Mouse (Mus musculus): Measurements from ENCODE around the gene Olfr193. TPM values are rescaled to one million over a fixed set of nuclear protein-coding genes. Genes with fewer than 3 reads are reported as not detected.
"Not testable (repeated sequence)": the region's sequence is repeated elsewhere in the genome, so short reads cannot be mapped to it uniquely, and the experiment has no call there.

The Olfr193 gene
- polyA plus RNA-seq (2014; fragmentation: Nextera tagmentation; extraction: Ambion mirVana): not detected in 2 replicates

GRCm38 (mm10) chr16:59111781-59112180, at the start of gene Olfr193:
TSS of gene Olfr193 (minus strand) at chr16:59111881.
- Histone ChIP-seq H3K27me3 (ENCODE audit: control insufficient read depth, insufficient read depth, low read length) (no peaks in the 10 kb centered on the region), H3K4me2 (ENCODE audit: low read depth, severe bottlenecking) (no peak within 1 kb of the TSS), H3K9ac (ENCODE audit: low read length) (no peak within 1 kb of the TSS), H3K27ac (replicated peaks; ENCODE audit: low read depth, low read length) (no peak within 1 kb of the TSS), H3K36me3 (ENCODE audit: control insufficient read depth, insufficient read depth, low read length) (no peaks in the 10 kb centered on the region), H3K4me3 (ENCODE audit: low read depth, low read length) (no peak within 1 kb of the TSS), H3K9me3 (ENCODE audit: control insufficient read depth, low read length) (no peaks in the 10 kb centered on the region), H3K4me1 (ENCODE audit: control insufficient read depth, insufficient read depth, low read length) (no peaks in the 10 kb centered on the region)
- 82% methylated on average over 1 of the region's 1 CpGs for WGBS
- DNase-seq (ENCODE audit: low spot score) (no peak), ATAC-seq (ENCODE audit: insufficient number of reproducible peaks, low FRiP score, low TSS enrichment, low read depth) (no peak)

DNA sequence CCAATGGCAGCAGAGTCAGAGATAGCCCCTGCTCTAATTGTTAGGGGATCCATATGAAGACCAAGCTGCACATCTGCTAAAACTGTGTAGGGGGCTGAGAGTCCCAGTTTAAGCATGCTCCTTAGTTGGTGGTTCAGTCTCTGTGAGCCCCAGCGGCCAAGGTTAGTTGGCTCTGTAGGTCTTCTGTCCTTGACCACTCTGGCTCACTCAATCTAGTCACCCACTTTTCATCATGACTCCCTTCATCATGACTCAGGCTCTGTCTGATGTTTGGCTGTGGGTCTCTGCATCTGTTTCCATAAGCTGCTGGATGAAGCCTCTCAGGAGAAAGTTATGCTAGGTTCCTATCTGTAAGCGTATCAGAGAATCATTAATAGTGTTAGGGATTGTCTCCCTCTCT, 40.3 kb upstream of the Olfr193 start:
- no peak for ATAC-seq (ENCODE audit: insufficient number of reproducible peaks, low FRiP score, low TSS enrichment, low read depth)
- Histone ChIP-seq H3K36me3 (ENCODE audit: control insufficient read depth, insufficient read depth, low read length) (no peaks in the 10 kb centered on the region), H3K27me3 (ENCODE audit: control insufficient read depth, insufficient read depth, low read length) (no peaks in the 10 kb centered on the region), H3K9me3 (ENCODE audit: control insufficient read depth, low read length) (no peaks in the 10 kb centered on the region), H3K4me3 (ENCODE audit: low read depth, low read length) (no peak overlapping the region), H3K9ac (ENCODE audit: low read length) (no peak overlapping the region), H3K4me1 (ENCODE audit: control insufficient read depth, insufficient read depth, low read length) (no peaks in the 10 kb centered on the region), H3K27ac (replicated peaks; ENCODE audit: low read depth, low read length) (no peak overlapping the region), H3K4me2 (ENCODE audit: low read depth, severe bottlenecking) (no peak overlapping the region)
- 93% methylated on average over 2 of the region's 2 CpGs for WGBS
- DNase-seq (ENCODE audit: low spot score): no peak

DNA sequence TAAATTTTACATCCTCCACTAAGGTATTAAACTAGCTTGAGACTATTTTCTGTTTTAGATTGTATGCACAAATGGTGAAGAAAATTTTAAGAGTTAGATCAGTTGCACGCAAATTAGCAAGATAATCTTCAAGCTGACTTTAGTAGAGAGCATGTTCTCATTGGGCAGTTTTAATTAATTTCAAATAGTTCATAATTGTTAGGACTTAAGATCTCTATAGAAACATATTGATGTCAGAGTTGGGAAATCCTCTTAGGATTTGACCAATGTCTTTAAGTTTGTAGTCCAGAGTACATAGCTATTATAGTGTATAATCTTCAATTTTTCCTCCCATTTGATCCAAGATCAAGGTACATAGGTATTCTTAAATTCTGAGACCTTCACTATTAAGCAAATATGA, 35.1 kb upstream of the Olfr193 start, which contains the start of gene Olfr195:
Olfr195 (plus strand) TSS at position 301 of the 400 bp plus-strand sequence.
- Histone ChIP-seq H3K9ac (ENCODE audit: low read length) (no peak within 1 kb of the TSS), H3K27ac (replicated peaks; ENCODE audit: low read depth, low read length) (no peak within 1 kb of the TSS), H3K4me1 (ENCODE audit: control insufficient read depth, insufficient read depth, low read length) (no peaks in the 10 kb centered on the region), H3K4me2 (ENCODE audit: low read depth, severe bottlenecking) (no peak within 1 kb of the TSS), H3K4me3 (ENCODE audit: low read depth, low read length) (no peak within 1 kb of the TSS), H3K27me3 (ENCODE audit: control insufficient read depth, insufficient read depth, low read length) (no peaks in the 10 kb centered on the region), H3K9me3 (ENCODE audit: control insufficient read depth, low read length) (no peaks in the 10 kb centered on the region), H3K36me3 (ENCODE audit: control insufficient read depth, insufficient read depth, low read length) (no peaks in the 10 kb centered on the region)
- no peak for DNase-seq (ENCODE audit: low spot score)
- 89% methylated on average over 1 of the region's 1 CpGs for WGBS
- no peak for ATAC-seq (ENCODE audit: insufficient number of reproducible peaks, low FRiP score, low TSS enrichment, low read depth)

- Histone ChIP-seq H3K27ac (replicated peaks; ENCODE audit: low read depth, low read length) (no peak overlapping the region), H3K9me3 (ENCODE audit: control insufficient read depth, low read length) (no peaks in the 10 kb centered on the region), H3K4me1 (ENCODE audit: control insufficient read depth, insufficient read depth, low read length) (no peaks in the 10 kb centered on the region), H3K4me2 (ENCODE audit: low read depth, severe bottlenecking) (no peak overlapping the region), H3K4me3 (ENCODE audit: low read depth, low read length) (no peak overlapping the region), H3K36me3 (ENCODE audit: control insufficient read depth, insufficient read depth, low read length) (no peaks in the 10 kb centered on the region), H3K27me3 (ENCODE audit: control insufficient read depth, insufficient read depth, low read length) (no peaks in the 10 kb centered on the region), H3K9ac (ENCODE audit: low read length) (no peak overlapping the region)
- ATAC-seq (ENCODE audit: insufficient number of reproducible peaks, low FRiP score, low TSS enrichment, low read depth): no peak
- DNase-seq (ENCODE audit: low spot score): no peak
Observed at GRCm38 (mm10) chr16:59141105-59141504, 29.4 kb upstream of the Olfr193 start.

DNA sequence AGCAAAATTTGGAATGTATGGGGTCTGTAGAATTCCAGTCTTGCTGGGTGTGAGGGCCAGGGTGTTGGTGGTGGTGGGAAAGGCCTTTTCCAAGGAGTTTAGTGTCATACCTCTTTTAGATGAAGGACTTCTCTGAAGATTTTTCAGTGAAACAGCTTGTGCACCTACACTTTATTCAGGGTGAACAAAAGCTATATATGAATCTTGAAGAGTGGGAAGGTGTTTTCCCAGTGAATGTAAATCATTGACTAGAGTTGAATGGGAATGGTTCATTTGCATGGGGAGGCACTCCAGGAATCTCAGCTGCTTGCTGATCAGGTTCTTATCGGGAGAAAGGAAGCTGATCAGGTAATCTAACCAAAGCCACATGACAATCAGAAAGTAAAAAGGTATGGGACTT, 19.1 kb upstream of the Olfr193 start:
- no peak for ATAC-seq (ENCODE audit: insufficient number of reproducible peaks, low FRiP score, low TSS enrichment, low read depth)
- no peak for DNase-seq (ENCODE audit: low spot score)
- Histone ChIP-seq H3K9me3 (ENCODE audit: control insufficient read depth, low read length) (no peaks in the 10 kb centered on the region), H3K27ac (replicated peaks; ENCODE audit: low read depth, low read length) (no peak overlapping the region), H3K4me1 (ENCODE audit: control insufficient read depth, insufficient read depth, low read length) (no peaks in the 10 kb centered on the region), H3K4me3 (ENCODE audit: low read depth, low read length) (no peak overlapping the region), H3K9ac (ENCODE audit: low read length) (no peak overlapping the region), H3K36me3 (ENCODE audit: control insufficient read depth, insufficient read depth, low read length) (no peaks in the 10 kb centered on the region), H3K4me2 (ENCODE audit: low read depth, severe bottlenecking) (no peak overlapping the region), H3K27me3 (ENCODE audit: control insufficient read depth, insufficient read depth, low read length) (no peaks in the 10 kb centered on the region)
- WGBS: 100% methylated on average over 1 of the region's 1 CpGs

GRCm38 (mm10) chr16:59120969-59121368, 9.3 kb upstream of the Olfr193 start, which contains the start of gene Olfr194:
TSS of gene Olfr194 (minus strand) at chr16:59121069.
- no peak for DNase-seq (ENCODE audit: low spot score)
- Histone ChIP-seq H3K9ac (ENCODE audit: low read length) (no peak within 1 kb of the TSS), H3K4me3 (ENCODE audit: low read depth, low read length) (no peak within 1 kb of the TSS), H3K4me2 (ENCODE audit: low read depth, severe bottlenecking) (no peak within 1 kb of the TSS), H3K4me1 (ENCODE audit: control insufficient read depth, insufficient read depth, low read length) (no peaks in the 10 kb centered on the region), H3K36me3 (ENCODE audit: control insufficient read depth, insufficient read depth, low read length) (no peaks in the 10 kb centered on the region), H3K27ac (replicated peaks; ENCODE audit: low read depth, low read length) (no peak within 1 kb of the TSS), H3K9me3 (ENCODE audit: control insufficient read depth, low read length) (no peaks in the 10 kb centered on the region), H3K27me3 (ENCODE audit: control insufficient read depth, insufficient read depth, low read length) (no peaks in the 10 kb centered on the region)
- no peak for ATAC-seq (ENCODE audit: insufficient number of reproducible peaks, low FRiP score, low TSS enrichment, low read depth)

- ATAC-seq (ENCODE audit: insufficient number of reproducible peaks, low FRiP score, low TSS enrichment, low read depth); H3K27me3 ChIP-seq (ENCODE audit: control insufficient read depth, insufficient read depth, low read length); H3K4me2 ChIP-seq (ENCODE audit: low read depth, severe bottlenecking): not testable (repeated sequence)
Observed at GRCm38 (mm10) chr16:59108522-59108921, 3.2 kb downstream of the Olfr193 start.

DNA sequence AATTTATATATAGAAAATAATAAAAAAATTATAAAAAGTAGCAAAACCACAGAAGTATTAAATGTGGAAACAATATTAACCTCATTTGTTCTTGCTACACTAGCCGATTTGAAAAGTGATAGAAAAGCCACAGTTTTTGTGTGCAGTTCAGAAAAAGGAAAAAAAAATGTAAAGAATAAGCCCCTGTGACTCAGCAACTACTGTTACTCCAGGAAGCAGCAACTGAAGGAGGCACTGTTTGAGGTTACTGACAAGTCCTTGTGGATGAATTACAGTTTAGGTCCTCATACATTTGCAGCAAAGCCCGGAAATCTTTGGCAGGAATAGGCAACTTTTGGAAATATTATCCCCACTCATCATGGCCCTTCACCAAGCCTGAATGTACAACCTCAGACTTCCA, 6.4 kb downstream of the Olfr193 start:
- ATAC-seq (ENCODE audit: insufficient number of reproducible peaks, low FRiP score, low TSS enrichment, low read depth): no peak

More at GRCm38 (mm10) chr16:59108522-59108921, 3.2 kb downstream of the Olfr193 start:
- DNase-seq (ENCODE audit: low spot score); H3K9ac ChIP-seq (ENCODE audit: low read length); H3K36me3 ChIP-seq (ENCODE audit: control insufficient read depth, insufficient read depth, low read length); H3K27ac ChIP-seq (replicated peaks; ENCODE audit: low read depth, low read length); H3K4me1 ChIP-seq (ENCODE audit: control insufficient read depth, insufficient read depth, low read length); H3K4me3 ChIP-seq (ENCODE audit: low read depth, low read length); H3K9me3 ChIP-seq (ENCODE audit: control insufficient read depth, low read length): not testable (repeated sequence)
- WGBS: 72% methylated on average over 5 of the region's 5 CpGs

GRCm38 (mm10) chr16:59089722-59090121, 22.0 kb downstream of the Olfr193 start, which contains the start of gene Olfr191:
TSS of gene Olfr191 (minus strand) at chr16:59089822.
- ATAC-seq (ENCODE audit: insufficient number of reproducible peaks, low FRiP score, low TSS enrichment, low read depth); H3K27me3 ChIP-seq (ENCODE audit: control insufficient read depth, insufficient read depth, low read length); H3K9ac ChIP-seq (ENCODE audit: low read length); H3K4me2 ChIP-seq (ENCODE audit: low read depth, severe bottlenecking); H3K4me1 ChIP-seq (ENCODE audit: control insufficient read depth, insufficient read depth, low read length); H3K36me3 ChIP-seq (ENCODE audit: control insufficient read depth, insufficient read depth, low read length); H3K27ac ChIP-seq (replicated peaks; ENCODE audit: low read depth, low read length); H3K4me3 ChIP-seq (ENCODE audit: low read depth, low read length); DNase-seq (ENCODE audit: low spot score); H3K9me3 ChIP-seq (ENCODE audit: control insufficient read depth, low read length): not testable (repeated sequence)
- 71% methylated on average over 1 of the region's 1 CpGs for WGBS

More for the DNA sequence above, 6.4 kb downstream of the Olfr193 start:
- no peak overlapping the region for H3K9ac ChIP-seq (ENCODE audit: low read length)
- no peaks in the 10 kb centered on the region for H3K9me3 ChIP-seq (ENCODE audit: control insufficient read depth, low read length)
- H3K4me1 ChIP-seq (ENCODE audit: control insufficient read depth, insufficient read depth, low read length): no peaks in the 10 kb centered on the region
- no peak overlapping the region for H3K27ac ChIP-seq (replicated peaks; ENCODE audit: low read depth, low read length)
- no peak for DNase-seq (ENCODE audit: low spot score)
- H3K36me3 ChIP-seq (ENCODE audit: control insufficient read depth, insufficient read depth, low read length): no peaks in the 10 kb centered on the region
- no peak overlapping the region for H3K4me3 ChIP-seq (ENCODE audit: low read depth, low read length)
- H3K27me3 ChIP-seq (ENCODE audit: control insufficient read depth, insufficient read depth, low read length): no peaks in the 10 kb centered on the region
- H3K4me2 ChIP-seq (ENCODE audit: low read depth, severe bottlenecking): no peak overlapping the region
- WGBS: 78% methylated on average over 2 of the region's 2 CpGs

Data from limb, embryonic 11.5 days (tissue).